Mouse (Mus musculus) bone marrow, adult 2 months (tissue): ENCODE results near the gene Prkn. TPM values are rescaled to one million over a fixed set of nuclear protein-coding genes. Genes with fewer than 3 reads are reported as not detected.

Experiments used
- H3K27ac ChIP-seq: fragments of 200-500 bp; 2 replicates; pipeline ENCODE4 v1.5.1; 2012; ENCODE audit warnings: low read depth, mild to moderate bottlenecking, control low read depth, inconsistent platforms, low read length; ENCODE audit not compliant: control insufficient read depth, poor library complexity, insufficient read depth
- H3K4me1 ChIP-seq: fragments of 200-500 bp; 2 replicates; pipeline ENCODE4 v1.6.1; 2011; ENCODE audit warnings: low read length; ENCODE audit not compliant: control insufficient read depth, insufficient read depth
- H3K4me3 ChIP-seq: fragments of 200-500 bp; replicated peaks from 2 replicates; pipeline ENCODE3; 2011; ENCODE audit warnings: mild to moderate bottlenecking, low read depth, low read length, control low read depth; ENCODE audit not compliant: control insufficient read depth
- CTCF ChIP-seq: fragments of 200-500 bp; IDR thresholded peaks from 2 replicates; pipeline ENCODE4 v1.5.1; 2011; ENCODE audit warnings: low read length, control low read depth; ENCODE audit not compliant: control insufficient read depth, insufficient read depth
- POLR2A ChIP-seq: fragments of 200-500 bp; IDR thresholded peaks from 2 replicates; pipeline ENCODE4 v1.6.1; 2011; ENCODE audit warnings: low read depth, mild to moderate bottlenecking, control low read depth, low read length, borderline replicate concordance; ENCODE audit not compliant: control insufficient read depth
- WGBS: fragments of 180-500 bp; shearing (Covaris S2); methylation state at CpG from one replicate; pipeline ENCODE4 v1.1.7; 2018; 5-methylcytosine and 5-hydroxymethylcytosine counted together
- polyA plus RNA-seq: library from polyadenylated mRNA; stranded (reverse); fragments of >200 nt; gene quantifications from 2 replicates; pipeline ENCODE4 v1.2.4, GENCODE M21; 2011; ENCODE audit warnings: low replicate concordance; ENCODE audit not compliant: missing spikeins, insufficient read depth, insufficient read length

Gene Prkn
- polyA plus RNA-seq, 1 experiment, result 2.5 TPM

DNA sequence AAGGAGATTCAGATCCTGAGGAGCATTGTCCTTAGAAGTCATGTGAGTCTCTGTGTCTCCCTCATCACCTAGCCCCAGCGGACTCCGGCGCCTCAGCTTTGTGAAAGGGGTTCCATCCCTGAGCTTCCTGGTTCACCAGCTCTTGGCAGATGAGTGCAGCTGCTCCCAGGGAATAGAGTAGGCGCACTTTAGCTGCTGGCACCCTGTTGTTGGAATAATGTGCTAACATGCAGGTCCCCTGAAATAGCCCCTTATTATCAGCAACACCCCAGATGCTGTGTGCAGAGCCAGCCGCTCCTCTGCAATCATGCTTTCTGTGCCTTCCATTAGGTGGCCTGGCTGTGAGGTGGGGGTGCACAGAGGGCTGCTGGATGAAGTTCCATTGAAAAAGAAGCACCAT is 767.7 kb downstream of the Prkn start:
- TF ChIP-seq POLR2A (no peak), CTCF (no peak)
- WGBS, result 81% methylated on average over 5 of the region's 5 CpGs
- Histone ChIP-seq H3K27ac (no peak overlapping the region), H3K4me3 (no peak overlapping the region), H3K4me1 (no peaks in the 10 kb centered on the region)

DNA sequence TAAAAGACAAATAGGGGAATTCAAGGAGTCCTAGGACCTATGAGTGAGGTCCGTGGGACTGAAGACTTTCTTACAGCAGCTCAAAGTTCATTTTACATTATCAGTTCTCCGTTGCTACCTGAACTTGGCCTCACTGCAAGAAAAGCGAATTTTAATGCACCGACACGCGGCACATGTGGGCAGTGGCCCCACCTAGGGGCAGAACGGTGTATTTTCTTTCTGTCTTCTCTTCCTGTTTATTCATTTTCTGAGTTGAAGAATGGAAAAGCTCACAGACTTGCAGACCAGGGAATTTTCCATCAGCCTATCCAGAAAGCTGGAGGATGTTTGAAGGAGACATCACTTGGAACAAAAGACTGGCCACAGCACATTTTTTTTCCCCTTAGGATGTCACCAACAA is 771.3 kb downstream of the Prkn start:
- H3K4me3 ChIP-seq, result no peak overlapping the region
- no peaks in the 10 kb centered on the region for H3K4me1 ChIP-seq
- 5% methylated on average over 7 of the region's 7 CpGs for WGBS
- TF ChIP-seq CTCF (peak; percentile 55; the same call in 1 of the 2 replicates), POLR2A (no peak)
- no peak overlapping the region for H3K27ac ChIP-seq

DNA sequence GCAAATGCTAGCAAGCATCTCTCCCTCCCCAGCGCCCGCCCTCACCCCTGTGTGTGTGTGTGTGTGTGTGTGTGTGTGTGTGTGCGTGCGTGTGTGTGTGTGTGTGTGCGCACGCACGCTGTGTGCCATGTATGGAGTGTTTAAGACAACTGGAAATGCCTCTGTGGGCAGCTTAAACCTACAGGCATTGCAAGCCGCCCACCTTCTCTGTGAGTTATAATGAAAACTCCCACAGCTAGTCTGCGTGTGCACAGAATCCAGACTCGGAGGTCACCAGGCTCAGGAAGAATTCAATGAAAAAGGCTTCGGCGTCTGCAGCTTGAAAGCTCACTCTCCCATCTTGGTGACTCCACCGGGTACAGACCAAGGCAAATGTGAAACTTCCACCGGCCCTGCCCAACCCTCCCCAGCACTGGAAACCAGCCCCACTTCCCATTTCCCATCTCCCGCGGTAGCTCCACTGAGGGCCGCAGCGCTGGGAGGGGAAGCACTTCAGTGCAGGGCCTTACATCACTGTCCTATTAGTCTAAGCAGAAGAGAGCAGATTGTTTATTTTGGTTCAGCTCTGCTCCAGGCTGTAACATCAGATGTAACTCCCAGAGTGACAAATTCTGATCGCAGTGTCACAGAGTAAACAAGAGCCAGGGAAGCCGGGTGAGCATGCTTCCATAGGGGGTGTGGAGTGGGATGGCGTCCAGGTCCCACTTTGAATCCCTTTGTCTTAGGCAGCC is 772.8 kb downstream of the Prkn start:
- TF ChIP-seq POLR2A, result no peak
- no peak for TF ChIP-seq CTCF
- WGBS, result 46% methylated on average over 21 of the region's 21 CpGs
- H3K4me3 ChIP-seq, result no peak overlapping the region
- no peaks in the 10 kb centered on the region for H3K4me1 ChIP-seq
- H3K27ac ChIP-seq, result no peak overlapping the region

DNA sequence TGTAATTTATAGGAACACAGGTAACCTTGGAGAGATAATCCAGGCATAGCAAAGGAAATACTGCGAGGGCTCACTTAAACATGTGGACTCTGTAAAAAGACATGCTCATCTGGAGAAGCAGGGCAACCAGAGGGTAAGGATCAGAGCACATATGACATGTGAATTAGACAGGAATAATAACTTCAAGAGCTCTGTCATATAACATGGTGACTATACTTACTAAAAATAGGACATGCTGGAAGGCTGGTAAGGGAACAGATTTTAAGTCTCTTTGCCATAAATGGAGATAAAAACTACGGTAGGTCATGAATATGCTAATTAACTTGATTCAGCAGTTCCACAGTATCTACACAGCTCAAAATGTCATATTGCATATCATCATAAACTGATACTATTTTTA is 777.4 kb downstream of the Prkn start:
- 80% methylated on average over 2 of the region's 2 CpGs for WGBS
- TF ChIP-seq POLR2A (no peak), CTCF (no peak)
- H3K27ac ChIP-seq, result no peak overlapping the region
- H3K4me1 ChIP-seq, result no peaks in the 10 kb centered on the region
- no peak overlapping the region for H3K4me3 ChIP-seq

DNA sequence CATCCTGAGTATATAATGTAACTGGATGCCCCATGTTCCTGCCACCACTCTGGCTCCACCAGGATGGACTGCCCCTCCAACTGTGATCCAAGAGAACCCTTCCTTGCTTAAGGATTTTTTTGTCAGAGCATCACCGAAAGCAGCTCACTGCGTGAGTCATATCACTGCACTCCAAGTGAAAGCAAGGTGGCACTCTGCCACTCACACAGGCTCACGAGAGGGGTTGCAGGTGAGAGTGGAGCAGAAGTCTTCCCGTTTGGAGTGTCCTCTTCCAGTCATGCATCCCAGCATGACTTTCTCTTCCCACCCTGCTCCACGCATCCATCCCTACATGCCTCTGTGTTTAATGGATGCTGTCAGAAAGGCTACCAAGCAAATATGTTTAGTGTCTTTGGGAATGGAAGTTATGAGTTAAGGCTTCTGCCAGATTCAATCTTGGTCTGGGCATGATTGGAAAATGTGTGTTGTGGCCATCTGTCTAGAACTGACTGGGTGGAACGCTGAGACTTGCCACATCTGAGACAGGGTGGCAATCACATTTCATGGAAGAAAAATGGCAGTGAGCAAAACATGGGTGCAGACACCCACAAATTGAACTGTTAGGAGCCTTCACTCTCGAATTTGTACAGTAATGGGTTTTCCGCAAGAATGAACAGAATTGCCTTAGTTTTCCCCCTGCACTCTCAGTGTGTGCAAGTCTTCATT is 778.9 kb downstream of the Prkn start:
- 77% methylated on average over 8 of the region's 8 CpGs for WGBS
- no peaks in the 10 kb centered on the region for H3K4me1 ChIP-seq
- no peak overlapping the region for H3K27ac ChIP-seq
- TF ChIP-seq POLR2A (no peak), CTCF (no peak)
- no peak overlapping the region for H3K4me3 ChIP-seq

DNA sequence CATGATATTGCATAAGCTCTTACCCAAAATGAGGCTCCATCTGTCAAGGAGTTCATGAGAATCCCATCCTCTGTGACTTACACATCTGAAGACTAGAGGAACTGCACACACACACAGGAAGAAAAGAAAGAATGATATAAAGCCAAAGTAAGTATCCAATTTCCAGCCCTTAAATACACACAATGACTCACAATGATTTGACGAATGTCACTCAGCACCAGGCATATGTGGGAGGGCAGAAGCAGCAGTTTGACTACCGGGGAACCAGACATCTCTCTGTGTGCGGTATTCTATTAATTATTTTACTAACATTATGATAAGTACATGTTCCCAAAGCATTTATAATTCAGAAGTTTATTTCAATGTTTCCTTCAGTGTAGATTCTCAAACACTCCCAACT is 780.6 kb downstream of the Prkn start:
- H3K4me3 ChIP-seq, result no peak overlapping the region
- TF ChIP-seq POLR2A (no peak), CTCF (no peak)
- 71% methylated on average over 3 of the region's 3 CpGs for WGBS
- H3K4me1 ChIP-seq, result no peaks in the 10 kb centered on the region
- H3K27ac ChIP-seq, result no peak overlapping the region

DNA sequence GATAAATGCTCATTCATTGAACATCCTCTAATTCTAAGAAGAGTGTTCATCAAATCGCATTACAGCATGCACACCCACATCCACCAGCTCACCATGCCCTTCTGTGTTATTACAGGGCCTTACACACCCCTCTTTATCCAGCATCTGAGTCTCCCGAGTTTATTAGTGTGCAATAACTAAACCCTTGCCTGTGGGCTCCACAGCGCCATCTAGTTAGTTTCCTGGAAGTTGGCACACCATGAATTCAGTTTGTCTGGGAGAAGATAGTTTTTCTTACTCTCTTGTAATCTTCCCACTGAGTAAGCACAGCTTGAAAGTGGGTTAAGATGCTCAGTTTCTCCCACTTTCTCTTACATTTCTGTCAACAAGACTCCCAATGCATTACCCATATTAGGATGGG is 781.3 kb downstream of the Prkn start:
- 34% methylated on average over 3 of the region's 3 CpGs for WGBS

DNA sequence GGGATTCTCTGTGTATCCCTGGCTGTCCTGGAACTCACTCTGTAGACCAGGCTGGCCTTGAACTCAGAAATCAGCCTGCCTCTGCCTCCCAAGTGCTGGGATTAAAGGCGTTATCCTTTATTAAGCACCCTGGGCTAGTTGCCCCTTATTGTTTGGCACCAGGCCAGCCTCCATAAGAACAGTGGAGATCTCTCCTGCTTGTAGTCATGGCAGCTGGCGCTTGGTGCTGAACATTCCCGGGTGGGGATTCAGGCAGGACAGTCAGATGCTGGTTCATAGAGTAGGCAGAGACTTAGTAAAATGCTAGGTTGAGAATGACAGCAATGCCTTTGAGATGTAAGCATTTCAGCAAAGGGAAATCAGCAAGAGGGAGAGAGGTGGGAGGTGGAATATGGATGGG is 786.1 kb downstream of the Prkn start:
- TF ChIP-seq POLR2A (no peak), CTCF (no peak)
- 87% methylated on average over 3 of the region's 3 CpGs for WGBS
- H3K4me3 ChIP-seq, result no peak overlapping the region
- no peaks in the 10 kb centered on the region for H3K4me1 ChIP-seq
- H3K27ac ChIP-seq, result no peak overlapping the region

More for the DNA sequence above, 781.3 kb downstream of the Prkn start:
- H3K27ac ChIP-seq, result no peak overlapping the region
- H3K4me1 ChIP-seq, result no peaks in the 10 kb centered on the region
- TF ChIP-seq POLR2A (no peak), CTCF (no peak)
- H3K4me3 ChIP-seq, result no peak overlapping the region
